Mouse (Mus musculus) lung, adult 10 weeks (tissue): ENCODE measurements around the gene Rnf151. TPM values are rescaled to one million over a fixed set of nuclear protein-coding genes. Genes with fewer than 3 reads are reported as not detected.

Experiments used
- polyA plus RNA-seq: library from polyadenylated mRNA; stranded (reverse); fragments of 350-450 nt; fragmentation: Illumina TruSeq; extraction: RNeasy Lipid Tissue Mini Kit (QIAGEN cat#74804); gene quantifications from one replicate; pipeline ENCODE4 v1.2.3, GENCODE M21; 2014; ENCODE audit warnings: low read depth, low replicate concordance; ENCODE audit not compliant: insufficient read depth

Gene Rnf151
- polyA plus RNA-seq, result not detected

GRCm38 (mm10) chr17:24717943-24718342 lies at the start of gene Rnf151, which contains the start of gene Rps2:
Gene Rnf151, minus strand, starts transcription at chr17:24718063.
Gene Rps2, plus strand, starts transcription at chr17:24718116.

DNA sequence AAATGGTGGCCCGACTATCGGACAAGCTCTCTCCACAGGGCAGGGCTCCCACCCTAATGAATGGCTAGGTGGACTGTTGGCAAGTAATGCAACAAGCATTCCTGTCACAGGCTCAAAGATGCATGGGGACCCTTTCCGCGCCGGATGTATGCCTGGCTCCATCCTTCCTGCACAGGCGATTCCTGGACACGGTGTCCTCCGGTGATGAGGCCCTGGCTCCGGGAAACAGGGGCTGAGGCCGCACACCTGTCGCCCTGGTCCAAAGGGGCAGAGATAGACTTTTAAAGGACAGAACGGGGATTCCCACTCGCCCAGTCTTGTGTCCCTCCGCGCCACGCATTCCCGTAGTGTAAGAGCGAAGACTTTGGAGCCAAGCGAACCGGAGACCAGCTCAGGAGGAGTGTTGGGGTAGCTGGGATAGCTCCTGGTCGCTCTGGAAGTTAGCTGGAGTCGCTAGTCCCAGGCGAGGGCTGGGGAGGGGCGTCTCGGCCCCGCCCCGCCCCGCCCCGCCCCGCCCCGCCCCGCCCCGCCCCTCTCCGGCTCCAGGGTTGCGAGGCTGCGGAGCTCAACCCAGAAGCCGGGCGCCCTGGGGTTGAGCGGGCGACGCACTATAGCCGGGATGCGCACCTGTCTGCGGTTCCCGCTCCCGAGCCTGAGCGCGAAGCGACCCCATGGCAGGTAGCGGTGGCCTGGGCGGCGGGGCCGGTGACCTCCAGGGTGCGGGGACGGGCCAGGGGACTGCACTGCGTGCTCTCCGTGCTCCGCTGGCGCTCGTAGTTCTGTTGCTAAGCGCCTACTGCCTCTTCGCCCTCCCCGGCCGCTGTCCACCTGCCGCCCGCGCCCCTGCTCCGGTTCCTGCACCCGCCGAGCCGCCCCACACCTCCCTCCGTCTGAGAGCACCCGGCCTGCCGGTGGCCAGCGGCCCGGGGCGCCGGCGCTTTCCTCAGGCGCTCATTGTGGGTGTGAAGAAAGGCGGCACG lies 34.8 kb upstream of the Rnf151 start, which contains the start of gene Hs3st6:
Gene Hs3st6, plus strand, starts transcription at position 574 of the 980 bp plus-strand sequence.

DNA sequence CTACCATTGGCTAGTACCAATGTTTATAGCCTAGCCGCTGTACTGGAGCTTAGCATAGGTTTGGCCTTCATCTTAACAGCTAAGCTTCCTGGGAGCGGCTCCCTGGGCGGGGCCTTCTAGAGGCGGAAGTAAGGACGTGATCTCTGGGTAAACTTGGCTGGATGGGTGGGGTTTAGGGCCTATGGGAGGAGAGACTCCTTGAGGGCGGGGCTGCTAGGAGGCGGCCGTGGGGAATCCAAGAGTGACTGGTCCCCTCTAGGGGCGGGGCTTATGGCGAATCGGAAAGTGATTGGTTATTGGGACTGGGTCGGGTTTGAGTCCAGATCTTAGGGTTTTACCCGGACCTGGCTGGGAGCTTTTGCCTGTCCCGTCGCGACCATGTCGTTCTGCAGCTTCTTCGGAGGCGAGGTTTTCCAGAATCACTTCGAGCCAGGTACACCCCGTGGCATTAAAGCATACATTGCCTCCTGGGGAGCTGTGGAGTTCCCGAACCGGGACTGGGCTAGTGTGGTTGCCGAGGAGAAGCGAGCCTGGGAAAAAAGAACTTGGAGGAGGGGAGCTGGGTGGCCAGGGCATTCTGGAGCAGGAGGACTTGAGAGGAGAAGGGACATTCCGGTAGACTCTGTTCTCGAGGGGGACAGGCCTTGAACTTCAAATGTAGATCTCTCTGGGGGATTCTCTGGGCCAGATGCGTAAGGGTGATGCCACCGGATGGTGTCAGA lies 18.6 kb upstream of the Rnf151 start, which contains the start of gene Msrb1:
Gene Msrb1, plus strand, starts transcription at position 313 of the 722 bp plus-strand sequence.

GRCm38 (mm10) chr17:24727618-24728017 lies 9.8 kb upstream of the Rnf151 start, which contains the start of gene Rpl3l:
Gene Rpl3l, plus strand, starts transcription at chr17:24727820.

GRCm38 (mm10) chr17:24724184-24724583 lies 6.3 kb upstream of the Rnf151 start, which contains the start of gene Ndufb10:
Gene Ndufb10, minus strand, starts transcription at chr17:24724478.

DNA sequence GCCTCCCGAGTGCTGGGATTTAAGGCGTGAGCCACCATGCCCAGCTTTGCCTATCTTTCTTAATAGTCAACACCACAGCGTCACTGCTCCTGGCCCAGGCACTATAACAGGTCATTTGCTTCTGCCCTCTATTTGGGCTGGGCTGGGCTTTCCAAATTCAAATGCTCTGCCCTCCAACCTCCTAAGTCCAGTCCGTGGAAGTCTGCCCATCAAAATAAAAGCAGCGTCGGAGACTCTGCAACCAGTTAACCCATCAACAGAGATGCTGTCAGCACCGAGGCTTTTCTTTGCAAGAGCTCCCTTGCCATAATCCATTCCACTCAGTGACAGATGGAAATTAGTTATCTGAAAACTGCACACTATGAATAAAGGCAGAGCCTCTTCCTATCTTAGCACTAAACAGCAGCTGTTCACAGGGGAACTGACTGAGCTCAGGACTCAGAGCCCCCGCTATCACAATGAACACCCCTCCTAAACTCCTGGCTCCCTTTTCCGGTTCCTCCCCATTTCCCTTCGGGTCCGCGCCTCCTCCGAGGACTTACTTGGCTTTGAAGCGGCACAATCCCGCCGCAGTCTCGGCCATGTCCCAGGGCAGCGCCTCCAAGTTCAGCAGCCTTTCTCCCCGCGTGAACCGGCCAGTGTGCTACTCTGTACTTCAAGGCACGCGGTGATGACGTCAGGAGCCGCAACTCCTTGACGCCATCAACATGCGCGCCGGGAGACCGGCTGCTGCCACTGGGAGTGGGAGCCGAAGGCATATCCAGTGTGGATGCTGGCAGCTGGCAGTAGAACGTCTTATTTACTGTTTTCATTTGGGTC lies 10.7 kb downstream of the Rnf151 start, which contains the start of gene Tbl3:
Gene Tbl3, minus strand, starts transcription at position 679 of the 819 bp plus-strand sequence.

DNA sequence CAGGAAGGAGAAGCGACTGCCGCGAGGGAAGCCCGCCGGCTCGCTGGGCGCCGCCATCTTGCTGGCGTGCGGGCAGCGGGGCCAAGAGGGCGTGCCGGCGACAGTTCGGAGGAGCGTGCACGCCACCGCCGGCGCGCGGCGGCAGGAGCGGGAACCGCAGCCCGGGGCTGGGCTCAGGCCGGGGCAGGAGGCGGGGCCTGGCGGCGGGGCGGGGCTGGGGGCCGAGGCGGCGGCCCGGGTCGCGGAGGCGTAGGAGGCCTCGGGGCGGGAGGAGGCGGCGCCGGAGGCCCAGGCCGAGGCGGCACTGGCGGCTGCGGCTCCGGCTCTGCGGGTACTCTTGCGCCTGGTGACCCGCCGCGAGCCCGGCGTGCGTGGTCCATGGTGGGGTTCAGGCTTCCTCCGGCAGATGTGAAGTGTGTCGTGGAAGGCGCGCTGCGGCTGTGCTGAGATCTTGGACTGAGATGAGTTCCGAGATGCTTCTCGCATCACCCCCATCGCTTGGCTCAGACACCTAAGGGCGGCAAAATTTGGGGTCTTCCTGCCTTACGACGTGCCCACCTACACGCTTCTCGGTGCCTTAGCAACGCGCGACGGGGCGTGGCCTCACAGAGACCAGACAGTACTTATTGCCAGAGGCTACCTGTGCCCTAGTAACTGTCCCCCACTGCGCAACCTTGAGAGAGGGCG lies 21.7 kb downstream of the Rnf151 start, which contains the start of the genes Gfer and Noxo1:
Gene Gfer, minus strand, starts transcription at position 146 of the 687 bp plus-strand sequence.
Gene Noxo1, plus strand, starts transcription at position 224 of the 687 bp plus-strand sequence.

DNA sequence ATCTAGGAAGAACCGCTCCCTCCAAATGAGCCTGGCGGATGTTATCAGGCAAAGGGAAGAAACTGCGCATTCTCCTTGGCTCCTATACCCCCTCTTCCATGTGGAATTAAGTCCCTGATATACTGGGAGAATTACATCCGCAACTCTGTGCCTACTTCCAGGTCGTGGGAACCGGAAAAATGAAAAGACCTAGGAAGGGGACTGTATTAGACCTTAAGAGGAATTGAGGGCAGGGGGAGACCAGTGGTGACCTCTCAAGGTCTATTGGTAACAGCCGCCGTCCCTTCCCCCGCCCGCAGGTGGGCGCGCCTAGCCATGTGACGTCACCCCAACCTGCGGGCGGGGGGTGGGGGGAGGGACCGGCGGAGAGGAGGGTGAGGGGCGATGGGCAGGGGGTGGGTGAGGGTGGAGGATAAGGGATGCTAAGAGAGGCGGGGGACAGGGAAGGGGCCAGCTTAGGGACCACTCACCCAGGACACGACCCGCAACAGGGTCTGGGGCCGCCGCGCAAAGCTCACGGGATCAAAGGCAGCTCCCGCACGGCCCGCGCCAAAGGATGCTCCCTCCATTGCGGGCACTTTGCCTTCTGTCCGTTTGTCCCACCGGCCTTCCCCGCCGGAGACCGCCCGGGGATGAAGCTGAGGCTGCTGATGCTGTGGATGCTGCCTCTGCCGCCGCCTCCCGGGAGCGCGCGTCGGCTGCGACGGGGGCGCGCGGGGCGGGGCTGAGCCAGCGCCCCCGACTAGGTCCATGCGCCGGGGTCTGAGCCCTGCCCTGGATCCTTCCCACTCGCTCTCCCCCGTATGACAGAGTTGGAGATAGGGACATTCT lies 28.4 kb downstream of the Rnf151 start, which contains the start of gene Syngr3:
Gene Syngr3, minus strand, starts transcription at position 705 of the 831 bp plus-strand sequence.

GRCm38 (mm10) chr17:24669545-24670245 lies 48.2 kb downstream of the Rnf151 start, which contains the start of gene Zfp598:
Gene Zfp598, plus strand, starts transcription at chr17:24669687.

Other genes starting within 250 kb of the Rnf151 start
- 21.7 TPM for gene E4f1, start 247.8 kb downstream of the Rnf151 start, polyA plus RNA-seq
- gene Pgp, start 247.7 kb downstream of the Rnf151 start, polyA plus RNA-seq, result 20.4 TPM
- not detected for gene Bricd5, start 244.2 kb downstream of the Rnf151 start, polyA plus RNA-seq
- gene Mlst8, start 239.0 kb downstream of the Rnf151 start, polyA plus RNA-seq, result 8.3 TPM
- 0.34 TPM for gene Caskin1, start 229.5 kb downstream of the Rnf151 start, polyA plus RNA-seq
- gene Traf7, start 190.1 kb downstream of the Rnf151 start, polyA plus RNA-seq, result 59.5 TPM
- 0.42 TPM for gene Rab26, start 183.9 kb downstream of the Rnf151 start, polyA plus RNA-seq
- 28.6 TPM for gene Pkd1, start 168.2 kb downstream of the Rnf151 start, polyA plus RNA-seq
- 60.0 TPM for gene Tsc2, start 85.4 kb downstream of the Rnf151 start, polyA plus RNA-seq
- 10.0 TPM for gene Nthl1, start 85.4 kb downstream of the Rnf151 start, polyA plus RNA-seq
- 287 TPM for gene Slc9a3r2, start 67.7 kb downstream of the Rnf151 start, polyA plus RNA-seq
- 29.8 TPM for gene Npw, start 59.6 kb downstream of the Rnf151 start, polyA plus RNA-seq
- 17.1 TPM for gene Zfp598, start 48.4 kb downstream of the Rnf151 start, polyA plus RNA-seq
- 0.15 TPM for gene Syngr3, start 28.1 kb downstream of the Rnf151 start, polyA plus RNA-seq
- 16.3 TPM for gene Gfer, start 21.9 kb downstream of the Rnf151 start, polyA plus RNA-seq
- gene Noxo1, start 21.8 kb downstream of the Rnf151 start, polyA plus RNA-seq, result 5.1 TPM
- 18.7 TPM for gene Tbl3, start 10.4 kb downstream of the Rnf151 start, polyA plus RNA-seq
- 1,101 TPM for gene Rps2, start 53 bp upstream of the Rnf151 start, polyA plus RNA-seq
- gene Ndufb10, start 6.4 kb upstream of the Rnf151 start, polyA plus RNA-seq, result 263 TPM
- gene Rpl3l, start 9.8 kb upstream of the Rnf151 start, polyA plus RNA-seq, result 1.8 TPM
- gene Msrb1, start 18.6 kb upstream of the Rnf151 start, polyA plus RNA-seq, result 138 TPM
- gene Hs3st6, start 34.9 kb upstream of the Rnf151 start, polyA plus RNA-seq, result 4.0 TPM
- gene Meiob, start 86.2 kb upstream of the Rnf151 start, polyA plus RNA-seq, result not detected
- gene Hagh, start 122.1 kb upstream of the Rnf151 start, polyA plus RNA-seq, result 45.6 TPM
- 9.0 TPM for gene Fahd1, start 132.3 kb upstream of the Rnf151 start, polyA plus RNA-seq
- gene Igfals, start 147.9 kb upstream of the Rnf151 start, polyA plus RNA-seq, result 1.3 TPM
- 28.8 TPM for gene Nubp2, start 168.3 kb upstream of the Rnf151 start, polyA plus RNA-seq
- gene Spsb3, start 168.6 kb upstream of the Rnf151 start, polyA plus RNA-seq, result 25.7 TPM
- gene Eme2, start 177.0 kb upstream of the Rnf151 start, polyA plus RNA-seq, result 8.2 TPM
- 47.3 TPM for gene Mrps34, start 177.1 kb upstream of the Rnf151 start, polyA plus RNA-seq
- 65.8 TPM for gene Nme3, start 178.4 kb upstream of the Rnf151 start, polyA plus RNA-seq
- 16.0 TPM for gene Mapk8ip3, start 218.9 kb upstream of the Rnf151 start, polyA plus RNA-seq
- gene Jpt2, start 242.6 kb upstream of the Rnf151 start, polyA plus RNA-seq, result 12.6 TPM